Mouse (Mus musculus) myocyte (in vitro differentiated cells): Measurements from ENCODE around the gene Slc39a13.

Experiments used
- CEBPB ChIP-seq: IDR thresholded peaks from 2 replicates; pipeline ENCODE4 v1.6.1; 2011; ENCODE audit warnings: mild to moderate bottlenecking, moderate library complexity; ENCODE audit not compliant: poor library complexity, insufficient read depth, severe bottlenecking
- E2F4 ChIP-seq: IDR thresholded peaks from one replicate; pipeline ENCODE4 v1.6.1; 2011; ENCODE audit warnings: mild to moderate bottlenecking, control low read depth, moderate library complexity; ENCODE audit not compliant: insufficient read depth
- MAX ChIP-seq: IDR thresholded peaks from one replicate; pipeline ENCODE4 v1.6.1; 2011; ENCODE audit warnings: low read depth, mild to moderate bottlenecking, control low read depth
- MYOD1 ChIP-seq, 3 experiments: IDR thresholded peaks; one replicate each; pipeline ENCODE4 v1.6.1; 2011; ENCODE audit warnings: control low read depth in 2 of 3, low read depth in 2 of 3, mild to moderate bottlenecking in 2 of 3, moderate library complexity in 1 of 3; ENCODE audit not compliant: insufficient read length in 2 of 3, control insufficient read depth in 1 of 3
- MYOG ChIP-seq, 3 experiments: IDR thresholded peaks; one replicate each; pipeline ENCODE4 v1.6.1; 2011; ENCODE audit warnings: control low read depth in 2 of 3, low read depth in 2 of 3, mild to moderate bottlenecking in 2 of 3; ENCODE audit not compliant: insufficient read length in 2 of 3, control insufficient read depth in 1 of 3, insufficient read depth in 1 of 3
- POLR2A ChIP-seq: IDR thresholded peaks from one replicate; pipeline ENCODE4 v1.6.1; 2011; ENCODE audit warnings: low read depth, mild to moderate bottlenecking, control low read depth, moderate library complexity; ENCODE audit not compliant: insufficient read length
- POLR2AphosphoS2 ChIP-seq: IDR thresholded peaks from one replicate; pipeline ENCODE4 v1.6.1; 2011; ENCODE audit warnings: low read depth, control low read depth; ENCODE audit not compliant: insufficient read length
- REST ChIP-seq: IDR thresholded peaks from one replicate; pipeline ENCODE4 v1.6.1; 2011; ENCODE audit warnings: mild to moderate bottlenecking, control low read depth, moderate library complexity; ENCODE audit not compliant: insufficient read depth, insufficient read length
- SRF ChIP-seq: IDR thresholded peaks from one replicate; pipeline ENCODE4 v1.6.1; 2011; ENCODE audit warnings: low read depth; ENCODE audit not compliant: control insufficient read depth, insufficient read length
- TCF12 ChIP-seq: IDR thresholded peaks from one replicate; pipeline ENCODE4 v1.6.1; 2011; ENCODE audit warnings: mild to moderate bottlenecking, control low read depth; ENCODE audit not compliant: poor library complexity, insufficient read depth, severe bottlenecking
- TCF3 ChIP-seq: IDR thresholded peaks from one replicate; pipeline ENCODE4 v1.6.1; 2011; ENCODE audit warnings: low read depth, control low read depth; ENCODE audit not compliant: insufficient read length
- USF1 ChIP-seq: IDR thresholded peaks from one replicate; pipeline ENCODE4 v1.6.1; 2011; ENCODE audit warnings: low read depth, mild to moderate bottlenecking, control low read depth, moderate library complexity

DNA sequence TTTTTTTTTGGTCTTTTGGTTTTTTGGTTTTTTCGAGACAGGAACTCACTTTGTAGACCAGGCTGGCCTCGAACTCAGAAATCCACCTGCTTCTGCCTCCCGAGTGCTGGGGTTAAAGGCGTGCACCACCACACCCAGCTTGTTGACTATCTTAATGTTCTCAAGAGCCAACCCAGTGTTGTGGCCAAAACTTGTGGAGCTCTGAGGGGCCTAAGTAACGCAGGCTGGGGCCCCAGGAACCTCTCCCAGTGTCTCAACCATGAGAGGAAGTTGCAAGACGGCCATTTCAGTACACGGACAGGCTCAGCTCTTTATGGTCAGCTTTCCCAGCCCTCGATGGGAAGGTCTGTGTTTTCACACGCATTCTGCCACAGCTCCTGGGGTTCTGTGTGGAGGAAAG is 18.8 kb upstream of the Slc39a13 start:
- TF ChIP-seq POLR2A (no peak), E2F4 (no peak), MAX (no peak), REST (no peak), POLR2AphosphoS2 (no peak), TCF12 (no peak), CEBPB (no peak), USF1 (no peak), MYOD1 (IDR thresholded peaks at IDR 0.05; ENCODE audit: control insufficient read depth in 1 of 3, insufficient read length in 2 of 3, low read depth in 2 of 3) (no peak), MYOG (IDR thresholded peaks at IDR 0.05; ENCODE audit: control insufficient read depth in 1 of 3, insufficient read depth in 1 of 3, insufficient read length in 2 of 3, low read depth in 2 of 3) (no peak), SRF (no peak), TCF3 (no peak)
